Mouse (Mus musculus): Measurements from ENCODE around the gene Olfr1453. TPM values are rescaled to one million over a fixed set of nuclear protein-coding genes. Genes with fewer than 3 reads are reported as not detected.
"Not testable (repeated sequence)": the region's sequence is repeated elsewhere in the genome, so short reads cannot be mapped to it uniquely, and the experiment has no call there.

The Olfr1453 gene
- total RNA-seq (2021), result not detected
- long read RNA-seq, experiment 1, result 0 reads
- long read RNA-seq, experiment 2, result 0 reads

GRCm38 (mm10) chr19:13028227-13028626 is at the start of gene Olfr1453:
Gene Olfr1453 (minus strand): TSS chr19:13028327.
- DNase-seq, result no peak
- intact Hi-C loops (cut with DNase I; ENCODE audit: low total_unique reads), result no loop called here

GRCm38 (mm10) chr19:13060310-13060709 is 32.2 kb upstream of the Olfr1453 start, which contains the start of gene Olfr1454:
Gene Olfr1454 (plus strand): TSS chr19:13060610.
- intact Hi-C loops (cut with DNase I; ENCODE audit: low total_unique reads), result no loop called here
- no peak for DNase-seq

GRCm38 (mm10) chr19:12994714-12995113 is 33.4 kb downstream of the Olfr1453 start, which contains the start of gene Olfr1451:
Gene Olfr1451 (plus strand): TSS chr19:12995014.
- intact Hi-C loops (cut with DNase I; ENCODE audit: low total_unique reads), result no loop called here
- no peak for DNase-seq

- intact Hi-C loops (cut with DNase I; ENCODE audit: low total_unique reads); DNase-seq: not testable (repeated sequence)
Observed at GRCm38 (mm10) chr19:12992316-12992715, 35.8 kb downstream of the Olfr1453 start.

Other genes starting within 250 kb of the Olfr1453 start
- gene Zfp91, start 232.2 kb downstream of the Olfr1453 start, total RNA-seq (2021), result 10 to 100 TPM; 61.0 to 64.6 TPM
- gene Lpxn, start 232.1 kb downstream of the Olfr1453 start, total RNA-seq (2021), result under 1 TPM; 0.49 to 0.68 TPM
- not detected for gene Gm5244, start 181.6 kb downstream of the Olfr1453 start, total RNA-seq (2021)
- not detected for gene Olfr1444, start 171.0 kb downstream of the Olfr1453 start, total RNA-seq (2021)
- not detected for gene Olfr1445, start 144.5 kb downstream of the Olfr1453 start, total RNA-seq (2021)
- not detected for gene Olfr1446, start 134.8 kb downstream of the Olfr1453 start, total RNA-seq (2021)
- not detected for gene Olfr1447, start 124.6 kb downstream of the Olfr1453 start, total RNA-seq (2021)
- not detected for gene Olfr1448, start 103.9 kb downstream of the Olfr1453 start, total RNA-seq (2021)
- gene Olfr1449, start 97.5 kb downstream of the Olfr1453 start, total RNA-seq (2021), result not detected
- not detected for gene Olfr1450, start 78.1 kb downstream of the Olfr1453 start, total RNA-seq (2021)
- gene Olfr1451, start 33.3 kb downstream of the Olfr1453 start, total RNA-seq (2021), result not detected
- gene Olfr1454, start 32.3 kb upstream of the Olfr1453 start, total RNA-seq (2021), result not detected
- not detected for gene Olfr1457, start 69.6 kb upstream of the Olfr1453 start, total RNA-seq (2021)
- gene Olfr1458, start 78.4 kb upstream of the Olfr1453 start, total RNA-seq (2021), result not detected
- under 1 TPM in 1 of 2 experiments, not detected in 1; 0.02 TPM for gene Olfr1459, start 121.2 kb upstream of the Olfr1453 start, total RNA-seq (2021)
- not detected for gene Olfr1461, start 134.7 kb upstream of the Olfr1453 start, total RNA-seq (2021)
- gene Olfr1462, start 157.4 kb upstream of the Olfr1453 start, total RNA-seq (2021), result not detected
- not detected for gene Olfr1463, start 203.0 kb upstream of the Olfr1453 start, total RNA-seq (2021)